Mouse (Mus musculus): ENCODE data around the gene Gm20388. TPM values are rescaled to one million over a fixed set of nuclear protein-coding genes. Genes with fewer than 3 reads are reported as not detected.

The Gm20388 gene
- polyA plus RNA-seq, 1 experiment from 2014 or later: 5.5 TPM

- H3K9me3 ChIP-seq: no peaks in the 10 kb centered on the region
- peaks cover 11% of the 10 kb centered on the region for H3K4me1 ChIP-seq
- H3K27me3 ChIP-seq (ENCODE audit: poor library complexity, severe bottlenecking): no peaks in the 10 kb centered on the region
- 97% methylated on average over 2 of the region's 2 CpGs for WGBS
- no peak for DNase-seq (ENCODE audit: extremely low spot score, low spot score)
- H3K36me3 ChIP-seq (replicated peaks): no peaks in the 10 kb centered on the region
- H3K4me3 ChIP-seq: no peak overlapping the region
- no peak overlapping the region for H3K27ac ChIP-seq
Measured at GRCm38 (mm10) chr8:122169446-122169845, 2258.8 kb downstream of the Gm20388 start.

- H3K9me3 ChIP-seq: no peaks in the 10 kb centered on the region
- 87% methylated on average over 4 of the region's 4 CpGs for WGBS
- H3K27me3 ChIP-seq (ENCODE audit: poor library complexity, severe bottlenecking): no peaks in the 10 kb centered on the region
- DNase-seq (ENCODE audit: extremely low spot score, low spot score): no peak
- H3K27ac ChIP-seq: no peak overlapping the region
- H3K4me1 ChIP-seq: peaks cover 14% of the 10 kb centered on the region
- no peaks in the 10 kb centered on the region for H3K36me3 ChIP-seq (replicated peaks)
- H3K4me3 ChIP-seq: no peak overlapping the region
Measured at GRCm38 (mm10) chr8:122171823-122172222, 2261.2 kb downstream of the Gm20388 start.

- WGBS: 45% methylated on average over 10 of the region's 10 CpGs
- Histone ChIP-seq H3K27me3 (ENCODE audit: poor library complexity, severe bottlenecking) (no peaks in the 10 kb centered on the region), H3K4me3 (no peak overlapping the region), H3K27ac (no peak overlapping the region), H3K9me3 (no peaks in the 10 kb centered on the region), H3K4me1 (peaks cover 14% of the 10 kb centered on the region), H3K36me3 (replicated peaks) (no peaks in the 10 kb centered on the region)
- DNase-seq (ENCODE audit: extremely low spot score, low spot score): no peak
Measured at GRCm38 (mm10) chr8:122174133-122174930, 2263.7 kb downstream of the Gm20388 start.

GRCm38 (mm10) chr8:122178392-122178890 is 2267.8 kb downstream of the Gm20388 start:
- peaks cover 9% of the 10 kb centered on the region for H3K4me1 ChIP-seq
- no peak overlapping the region for H3K4me3 ChIP-seq
- DNase-seq (ENCODE audit: extremely low spot score, low spot score): no peak
- no peaks in the 10 kb centered on the region for H3K27me3 ChIP-seq (ENCODE audit: poor library complexity, severe bottlenecking)
- no peak overlapping the region for H3K27ac ChIP-seq
- H3K9me3 ChIP-seq: no peaks in the 10 kb centered on the region
- WGBS: 77% methylated on average over 4 of the region's 4 CpGs
- H3K36me3 ChIP-seq (replicated peaks): no peaks in the 10 kb centered on the region

- H3K4me1 ChIP-seq: peaks cover 4% of the 10 kb centered on the region
- no peak overlapping the region for H3K4me3 ChIP-seq
- H3K27ac ChIP-seq: no peak overlapping the region
- DNase-seq (ENCODE audit: extremely low spot score, low spot score): no peak
- 85% methylated on average over 7 of the region's 7 CpGs for WGBS
- H3K36me3 ChIP-seq (replicated peaks): no peaks in the 10 kb centered on the region
- H3K27me3 ChIP-seq (ENCODE audit: poor library complexity, severe bottlenecking): no peaks in the 10 kb centered on the region
- no peaks in the 10 kb centered on the region for H3K9me3 ChIP-seq
Measured at GRCm38 (mm10) chr8:122179354-122179753, 2268.7 kb downstream of the Gm20388 start.

- H3K36me3 ChIP-seq (replicated peaks): no peaks in the 10 kb centered on the region
- no peaks in the 10 kb centered on the region for H3K27me3 ChIP-seq (ENCODE audit: poor library complexity, severe bottlenecking)
- WGBS: 92% methylated on average over 9 of the region's 9 CpGs
- H3K4me1 ChIP-seq: no peaks in the 10 kb centered on the region
- no peak overlapping the region for H3K4me3 ChIP-seq
- DNase-seq (ENCODE audit: extremely low spot score, low spot score): no peak
- no peaks in the 10 kb centered on the region for H3K9me3 ChIP-seq
- H3K27ac ChIP-seq: no peak overlapping the region
Measured at GRCm38 (mm10) chr8:122180116-122180515, 2269.5 kb downstream of the Gm20388 start.

- no peak for DNase-seq (ENCODE audit: extremely low spot score, low spot score)
- Histone ChIP-seq H3K4me1 (no peaks in the 10 kb centered on the region), H3K4me3 (no peak overlapping the region), H3K9me3 (no peaks in the 10 kb centered on the region), H3K36me3 (replicated peaks) (no peaks in the 10 kb centered on the region), H3K27me3 (ENCODE audit: poor library complexity, severe bottlenecking) (no peaks in the 10 kb centered on the region), H3K27ac (no peak overlapping the region)
- 89% methylated on average over 9 of the region's 9 CpGs for WGBS
Measured at GRCm38 (mm10) chr8:122181414-122181813, 2270.8 kb downstream of the Gm20388 start.

- Histone ChIP-seq H3K36me3 (replicated peaks) (no peaks in the 10 kb centered on the region), H3K9me3 (no peaks in the 10 kb centered on the region), H3K27me3 (ENCODE audit: poor library complexity, severe bottlenecking) (no peaks in the 10 kb centered on the region), H3K4me3 (no peak overlapping the region), H3K27ac (no peak overlapping the region), H3K4me1 (no peaks in the 10 kb centered on the region)
- no peak for DNase-seq (ENCODE audit: extremely low spot score, low spot score)
- WGBS: 84% methylated on average over 9 of the region's 9 CpGs
Measured at GRCm38 (mm10) chr8:122181991-122182390, 2271.3 kb downstream of the Gm20388 start.

GRCm38 (mm10) chr8:122186363-122186974 is 2275.8 kb downstream of the Gm20388 start:
- Histone ChIP-seq H3K9me3 (no peaks in the 10 kb centered on the region), H3K27ac (no peak overlapping the region), H3K4me3 (no peak overlapping the region), H3K27me3 (ENCODE audit: poor library complexity, severe bottlenecking) (no peaks in the 10 kb centered on the region), H3K4me1 (peaks cover 10% of the 10 kb centered on the region), H3K36me3 (replicated peaks) (no peaks in the 10 kb centered on the region)
- no peak for DNase-seq (ENCODE audit: extremely low spot score, low spot score)
- WGBS: 91% methylated on average over 19 of the region's 19 CpGs

GRCm38 (mm10) chr8:122187271-122187670 is 2276.6 kb downstream of the Gm20388 start:
- H3K9me3 ChIP-seq: no peaks in the 10 kb centered on the region
- WGBS: 83% methylated on average over 4 of the region's 4 CpGs
- H3K4me3 ChIP-seq: no peak overlapping the region
- H3K27ac ChIP-seq: no peak overlapping the region
- H3K27me3 ChIP-seq (ENCODE audit: poor library complexity, severe bottlenecking): no peaks in the 10 kb centered on the region
- H3K4me1 ChIP-seq: peaks cover 13% of the 10 kb centered on the region
- H3K36me3 ChIP-seq (replicated peaks): no peaks in the 10 kb centered on the region
- DNase-seq (ENCODE audit: extremely low spot score, low spot score): no peak

- 81% methylated on average over 16 of the region's 16 CpGs for WGBS
- Histone ChIP-seq H3K36me3 (replicated peaks) (no peaks in the 10 kb centered on the region), H3K27ac (no peak overlapping the region), H3K9me3 (no peaks in the 10 kb centered on the region), H3K4me1 (peaks cover 40% of the 10 kb centered on the region), H3K27me3 (ENCODE audit: poor library complexity, severe bottlenecking) (no peaks in the 10 kb centered on the region), H3K4me3 (no peak overlapping the region)
- DNase-seq (ENCODE audit: extremely low spot score, low spot score): no peak
Measured at GRCm38 (mm10) chr8:122190349-122191053, 2279.9 kb downstream of the Gm20388 start.

- H3K27me3 ChIP-seq (ENCODE audit: poor library complexity, severe bottlenecking): no peaks in the 10 kb centered on the region
- H3K9me3 ChIP-seq: no peaks in the 10 kb centered on the region
- H3K4me3 ChIP-seq: no peak overlapping the region
- WGBS: 88% methylated on average over 8 of the region's 8 CpGs
- H3K4me1 ChIP-seq: peaks cover 40% of the 10 kb centered on the region
- H3K36me3 ChIP-seq (replicated peaks): no peaks in the 10 kb centered on the region
- no peak for DNase-seq (ENCODE audit: extremely low spot score, low spot score)
- H3K27ac ChIP-seq: no peak overlapping the region
Measured at GRCm38 (mm10) chr8:122191054-122191376, 2280.4 kb downstream of the Gm20388 start.

- H3K27ac ChIP-seq: peak overlapping the region; percentile 63; the same call in 1 of the 2 replicates
- no peak for DNase-seq (ENCODE audit: extremely low spot score, low spot score)
- peaks cover 40% of the 10 kb centered on the region for H3K4me1 ChIP-seq
- H3K27me3 ChIP-seq (ENCODE audit: poor library complexity, severe bottlenecking): no peaks in the 10 kb centered on the region
- WGBS: 82% methylated on average over 5 of the region's 5 CpGs
- H3K4me3 ChIP-seq: no peak overlapping the region
- no peaks in the 10 kb centered on the region for H3K36me3 ChIP-seq (replicated peaks)
- no peaks in the 10 kb centered on the region for H3K9me3 ChIP-seq
Measured at GRCm38 (mm10) chr8:122192771-122193170, 2282.1 kb downstream of the Gm20388 start.
